Mouse (Mus musculus) midbrain, embryonic 15.5 days (tissue): ENCODE measurements around the gene Gbp8. TPM values are rescaled to one million over a fixed set of nuclear protein-coding genes. Genes with fewer than 3 reads are reported as not detected.

Experiments used
- ATAC-seq: fragments of 200-750 bp; cut with Nextera tagmentation; replicated peaks from 2 replicates; pipeline ENCODE4 v1.8.0; 2017; ENCODE audit warnings: moderate TSS enrichment
- H3K27ac ChIP-seq: fragments of 300-500 bp; sonication (generic); 2 replicates; pipeline ENCODE4 v1.5.1; 2015; ENCODE audit warnings: mild to moderate bottlenecking, inconsistent platforms
- H3K27me3 ChIP-seq: fragments of 300-500 bp; sonication (generic); replicated peaks from 2 replicates; pipeline ENCODE4 v1.6.1; 2015; ENCODE audit warnings: inconsistent platforms
- H3K36me3 ChIP-seq: fragments of 300-500 bp; sonication (generic); replicated peaks from 2 replicates; pipeline ENCODE4 v1.6.1; 2015; ENCODE audit warnings: inconsistent platforms
- H3K4me1 ChIP-seq: fragments of 300-500 bp; sonication (generic); 2 replicates; pipeline ENCODE4 v1.6.1; 2015; ENCODE audit warnings: inconsistent platforms
- H3K4me2 ChIP-seq: fragments of 300-500 bp; sonication (generic); 2 replicates; pipeline ENCODE4 v1.6.1; 2015; ENCODE audit warnings: inconsistent platforms, mild to moderate bottlenecking, moderate library complexity
- H3K4me3 ChIP-seq: fragments of 300-500 bp; sonication (generic); 2 replicates; pipeline ENCODE4 v1.5.1; 2015; ENCODE audit warnings: mild to moderate bottlenecking, inconsistent platforms
- H3K9ac ChIP-seq: fragments of 300-500 bp; sonication (generic); 2 replicates; pipeline ENCODE4 v1.6.1; 2015; ENCODE audit warnings: mild to moderate bottlenecking, inconsistent platforms
- H3K9me3 ChIP-seq: fragments of 300-500 bp; sonication (generic); 2 replicates; pipeline ENCODE4 v1.6.1; 2016; ENCODE audit warnings: inconsistent platforms
- WGBS: fragments of 180-500 bp; shearing (Covaris S2); methylation state at CpG from one replicate; pipeline ENCODE4 v1.1.7; 2015; ENCODE audit warnings: mixed read lengths; 5-methylcytosine and 5-hydroxymethylcytosine counted together
- polyA plus RNA-seq: library from polyadenylated mRNA; unstranded; fragments of >200 nt; fragmentation: Nextera tagmentation; extraction: Ambion mirVana; gene quantifications from 2 replicates; pipeline ENCODE4 v1.2.1, GENCODE M21; 2015

Gbp8 gene
- polyA plus RNA-seq, 1 experiment from 2014 or later: 0.43 TPM

DNA sequence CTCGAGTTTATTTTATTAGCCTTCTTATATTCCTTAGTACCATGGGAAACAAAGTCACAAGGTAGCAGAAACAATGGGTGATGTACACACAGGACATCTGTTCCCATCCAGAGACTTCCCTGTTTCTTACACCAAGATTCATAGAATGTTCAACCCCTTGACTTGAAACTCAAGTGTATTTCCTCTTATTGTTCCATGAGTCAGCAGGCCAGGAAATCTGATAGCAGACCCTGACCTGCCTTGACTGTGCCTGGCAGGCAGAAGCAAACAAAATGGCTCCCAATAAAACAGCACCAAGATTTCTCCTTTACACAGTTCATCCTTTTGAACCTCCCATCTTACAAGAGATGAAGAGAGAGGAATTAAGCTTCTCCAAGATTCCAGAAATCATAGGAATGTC, 126.8 kb downstream of the Gbp8 start:
- 72% methylated on average over 1 of the region's 1 CpGs for WGBS

DNA sequence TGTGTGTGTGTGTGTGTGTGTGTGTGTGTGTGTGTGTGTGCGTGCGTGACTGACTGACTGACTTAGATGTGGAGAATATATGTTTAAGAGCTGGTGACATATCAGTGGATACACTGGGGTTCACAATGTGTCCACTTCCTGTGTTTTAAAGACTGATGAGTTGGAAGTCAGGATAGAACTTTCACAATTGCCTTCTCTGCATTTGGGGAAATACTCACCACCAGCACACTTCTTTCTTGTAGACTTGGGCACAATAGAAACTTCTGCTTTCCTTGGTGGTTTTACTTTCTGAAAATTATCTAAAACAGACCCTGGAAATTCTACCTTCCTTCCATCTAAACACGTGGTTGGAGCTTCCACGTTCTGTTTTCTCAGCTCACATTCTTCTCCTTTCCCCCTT, 127.8 kb downstream of the Gbp8 start:
- no peaks in the 10 kb centered on the region for H3K27me3 ChIP-seq
- no peak for ATAC-seq
- H3K36me3 ChIP-seq: no peaks in the 10 kb centered on the region
- H3K27ac ChIP-seq: no peak overlapping the region
- 81% methylated on average over 4 of the region's 4 CpGs for WGBS
- no peaks in the 10 kb centered on the region for H3K4me1 ChIP-seq
- H3K9me3 ChIP-seq: no peaks in the 10 kb centered on the region
- H3K9ac ChIP-seq: no peak overlapping the region
- no peak overlapping the region for H3K4me3 ChIP-seq
- no peak overlapping the region for H3K4me2 ChIP-seq

More for the DNA sequence above, 126.8 kb downstream of the Gbp8 start:
- Histone ChIP-seq H3K4me2 (no peak overlapping the region), H3K4me3 (no peak overlapping the region), H3K9me3 (no peaks in the 10 kb centered on the region), H3K27ac (no peak overlapping the region), H3K36me3 (no peaks in the 10 kb centered on the region), H3K4me1 (no peaks in the 10 kb centered on the region), H3K9ac (no peak overlapping the region), H3K27me3 (no peaks in the 10 kb centered on the region)
- no peak for ATAC-seq

- Histone ChIP-seq H3K36me3 (no peaks in the 10 kb centered on the region), H3K9me3 (no peaks in the 10 kb centered on the region), H3K27me3 (no peaks in the 10 kb centered on the region), H3K4me3 (no peak overlapping the region), H3K9ac (no peak overlapping the region), H3K4me1 (no peaks in the 10 kb centered on the region), H3K4me2 (no peak overlapping the region), H3K27ac (no peak overlapping the region)
- no peak for ATAC-seq
These were observed 129.0 kb downstream of the Gbp8 start for GRCm38 (mm10) chr5:105010376-105010775.

DNA sequence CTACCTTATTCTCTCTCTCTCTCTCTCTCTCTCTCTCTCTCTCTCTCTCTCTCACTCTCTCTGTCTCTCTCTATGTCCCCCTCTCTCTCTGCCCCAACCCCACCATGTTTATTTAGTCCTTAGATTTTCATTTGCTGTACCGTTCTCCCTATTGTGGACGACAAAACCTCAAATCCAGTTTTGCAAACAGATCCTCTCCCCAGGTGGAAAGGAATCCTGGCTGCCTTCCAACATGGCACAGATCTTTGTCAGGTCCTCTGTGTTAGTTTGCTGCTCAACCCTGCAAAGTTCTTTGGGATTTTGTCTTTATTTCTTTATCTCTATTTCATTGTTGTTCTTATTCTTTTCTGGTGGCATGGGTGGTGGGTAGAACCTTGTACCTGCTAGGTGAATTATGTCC, 149.9 kb downstream of the Gbp8 start:
- no peaks in the 10 kb centered on the region for H3K36me3 ChIP-seq
- no peak overlapping the region for H3K4me3 ChIP-seq
- WGBS: 94% methylated on average over 2 of the region's 2 CpGs
- H3K9ac ChIP-seq: no peak overlapping the region
- H3K27ac ChIP-seq: no peak overlapping the region
- no peak for ATAC-seq
- H3K4me1 ChIP-seq: no peaks in the 10 kb centered on the region
- H3K9me3 ChIP-seq: no peaks in the 10 kb centered on the region
- H3K4me2 ChIP-seq: no peak overlapping the region
- no peaks in the 10 kb centered on the region for H3K27me3 ChIP-seq

- Histone ChIP-seq H3K36me3 (no peaks in the 10 kb centered on the region), H3K4me2 (no peak overlapping the region), H3K27ac (no peak overlapping the region), H3K4me1 (no peaks in the 10 kb centered on the region), H3K27me3 (no peaks in the 10 kb centered on the region), H3K9me3 (no peaks in the 10 kb centered on the region), H3K4me3 (no peak overlapping the region), H3K9ac (no peak overlapping the region)
- 37% methylated on average over 2 of the region's 2 CpGs for WGBS
- ATAC-seq: no peak
These were observed 151.3 kb downstream of the Gbp8 start for GRCm38 (mm10) chr5:104988000-104988399.

DNA sequence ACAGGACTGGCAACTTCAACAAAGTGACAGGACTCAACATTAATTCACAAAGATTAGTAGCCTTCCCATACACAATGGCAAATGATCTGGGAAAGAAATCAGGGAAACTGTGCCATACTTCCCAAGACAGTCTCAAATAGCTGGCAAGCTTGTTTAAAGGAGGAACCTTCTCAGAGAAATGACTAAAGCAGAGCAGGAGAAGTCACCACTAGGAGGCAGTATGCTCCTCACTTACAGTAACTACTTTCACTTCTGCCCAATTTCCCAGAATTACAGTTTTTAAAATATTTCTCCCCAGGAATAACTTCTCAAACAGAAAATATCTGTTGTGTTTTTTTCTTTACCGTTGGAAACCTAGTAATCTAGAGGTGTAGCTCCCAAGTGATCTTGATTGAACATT, 152.6 kb downstream of the Gbp8 start:
- no peak overlapping the region for H3K4me3 ChIP-seq
- no peak overlapping the region for H3K9ac ChIP-seq
- H3K4me2 ChIP-seq: no peak overlapping the region
- no peaks in the 10 kb centered on the region for H3K36me3 ChIP-seq
- H3K9me3 ChIP-seq: no peaks in the 10 kb centered on the region
- H3K4me1 ChIP-seq: no peaks in the 10 kb centered on the region
- WGBS: 57% methylated on average over 1 of the region's 1 CpGs
- H3K27ac ChIP-seq: no peak overlapping the region
- no peak for ATAC-seq
- H3K27me3 ChIP-seq: no peaks in the 10 kb centered on the region

DNA sequence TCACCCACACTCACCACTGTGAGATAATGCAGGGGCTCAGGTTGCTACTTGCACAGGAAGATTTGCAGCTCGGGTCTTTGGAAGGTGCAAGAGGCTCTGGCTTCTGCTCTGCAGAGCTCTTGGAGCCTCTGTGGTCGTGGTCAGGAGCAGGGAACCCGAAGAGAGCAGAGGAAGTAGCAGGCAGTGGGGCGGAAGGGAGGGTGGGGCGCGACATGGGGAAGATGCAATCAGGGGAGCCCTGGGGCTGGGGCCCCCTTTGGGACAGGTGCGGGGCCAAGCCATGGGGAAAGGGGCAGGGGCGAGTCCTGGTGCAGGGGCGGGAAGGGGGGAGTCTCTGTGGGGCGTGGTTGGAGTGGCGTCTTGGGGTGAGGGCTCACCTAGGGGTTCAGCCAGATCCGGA, 156.8 kb downstream of the Gbp8 start, which contains the start of gene Abcg3:
Gene Abcg3 (minus strand): TSS at position 184 of the 400 bp plus-strand sequence.
- Histone ChIP-seq H3K4me1 (no peaks in the 10 kb centered on the region), H3K36me3 (no peaks in the 10 kb centered on the region), H3K27ac (no peak within 1 kb of the TSS), H3K27me3 (no peaks in the 10 kb centered on the region), H3K4me3 (no peak within 1 kb of the TSS), H3K4me2 (no peak within 1 kb of the TSS), H3K9me3 (no peaks in the 10 kb centered on the region), H3K9ac (no peak within 1 kb of the TSS)
- no peak for ATAC-seq
- WGBS: 34% methylated on average over 12 of the region's 12 CpGs

DNA sequence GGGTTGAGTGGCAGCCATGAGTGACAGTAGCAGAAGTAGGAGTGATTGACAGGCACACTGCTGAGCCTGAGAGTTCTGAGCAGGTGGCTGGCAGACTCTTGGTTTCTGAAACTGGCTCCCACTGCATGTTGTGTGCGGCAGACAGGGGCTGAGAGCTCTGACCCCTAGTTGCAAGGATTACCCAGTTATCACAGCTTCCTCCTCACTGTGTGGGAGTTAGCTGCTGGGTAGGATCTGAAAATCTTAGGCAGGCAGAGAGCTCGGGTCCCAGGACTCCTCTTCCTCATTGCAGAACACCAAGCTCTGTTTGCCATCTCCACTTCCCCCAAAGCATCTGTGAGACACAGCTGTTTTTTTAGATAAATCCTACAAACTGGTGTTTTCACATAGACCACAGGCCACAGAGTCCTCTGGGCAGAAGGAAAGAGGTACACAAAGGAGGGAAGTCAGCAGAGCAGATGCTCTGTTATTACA, 160.3 kb downstream of the Gbp8 start:
- H3K27me3 ChIP-seq: no peaks in the 10 kb centered on the region
- no peaks in the 10 kb centered on the region for H3K36me3 ChIP-seq
- H3K27ac ChIP-seq: no peak overlapping the region
- ATAC-seq: no peak
- no peak overlapping the region for H3K4me2 ChIP-seq
- no peak overlapping the region for H3K4me3 ChIP-seq
- H3K9ac ChIP-seq: no peak overlapping the region
- no peaks in the 10 kb centered on the region for H3K9me3 ChIP-seq
- WGBS: 71% methylated on average over 2 of the region's 2 CpGs
- H3K4me1 ChIP-seq: no peaks in the 10 kb centered on the region

Other genes starting within 250 kb of the Gbp8 start
- 0.52 and 0.60 TPM in 2 replicates for gene Abcg3, start 156.8 kb downstream of the Gbp8 start, polyA plus RNA-seq
- gene Gbp9, start within 50 bp of the Gbp8 start, polyA plus RNA-seq: 1.6 and 2.1 TPM in 2 replicates
- 1.6 and 1.8 TPM in 2 replicates for gene Gbp4, start within 50 bp of the Gbp8 start, polyA plus RNA-seq
- 1.7 and 2.0 TPM in 2 replicates for gene Gbp10, start 100.0 kb upstream of the Gbp8 start, polyA plus RNA-seq
- 0.33 and 0.70 TPM in 2 replicates for gene Gm43302, start 154.2 kb upstream of the Gbp8 start, polyA plus RNA-seq
- gene Gbp6, start 154.2 kb upstream of the Gbp8 start, polyA plus RNA-seq: 2.0 and 3.5 TPM in 2 replicates